Mouse (Mus musculus): Measurements from ENCODE around the gene Pip4p1. TPM values are rescaled to one million over a fixed set of nuclear protein-coding genes. Genes with fewer than 3 reads are reported as not detected.
"Not testable (repeated sequence)": the region's sequence is repeated elsewhere in the genome, so short reads cannot be mapped to it uniquely, and the experiment has no call there.

Pip4p1 gene
- polyA plus RNA-seq, 1 experiment from 2014 or later, result 67.3 TPM

DNA sequence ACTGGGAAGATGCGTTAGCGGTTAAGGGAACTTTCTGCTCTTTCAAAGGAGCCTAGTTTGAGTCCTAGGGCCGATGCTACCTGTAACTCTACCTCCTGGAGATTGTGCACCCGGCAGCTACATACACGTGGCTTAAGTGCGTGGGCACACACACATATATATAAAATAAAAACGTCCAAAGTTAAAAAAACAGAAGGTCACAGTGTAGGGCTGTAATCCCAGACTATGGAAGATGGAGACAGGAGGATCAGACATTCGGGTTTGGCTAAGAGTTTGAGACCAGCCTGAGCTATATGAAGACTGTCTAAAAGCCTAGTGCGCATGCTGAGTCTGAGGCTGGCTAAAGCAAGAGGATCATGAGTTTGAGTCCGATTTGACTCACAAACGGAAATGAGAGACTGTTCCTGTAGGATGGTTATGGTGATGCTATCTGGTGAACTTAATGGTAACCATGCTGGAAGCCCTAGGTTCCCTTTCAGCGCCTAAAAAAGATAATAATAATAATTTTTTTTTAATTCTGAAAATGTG, 901 bp upstream of the Pip4p1 start:
- Histone ChIP-seq H3K27me3 (no peaks in the 10 kb centered on the region), H3K4me1 (peaks cover 27% of the 10 kb centered on the region), H3K9me3 (no peaks in the 10 kb centered on the region), H3K4me2 (peak overlapping the region; percentile 89), H3K27ac (peak overlapping the region; percentile 93), H3K4me3 (replicated peaks) (peak overlapping the region; percentile 93), H3K9ac (peak overlapping the region; percentile 66), H3K36me3 (replicated peaks) (peaks cover 28% of the 10 kb centered on the region)
- 14% methylated on average over 12 of the region's 12 CpGs for WGBS
- ATAC-seq (ENCODE audit: low FRiP score), result no peak; the same call in 1 of the 2 replicates

DNA sequence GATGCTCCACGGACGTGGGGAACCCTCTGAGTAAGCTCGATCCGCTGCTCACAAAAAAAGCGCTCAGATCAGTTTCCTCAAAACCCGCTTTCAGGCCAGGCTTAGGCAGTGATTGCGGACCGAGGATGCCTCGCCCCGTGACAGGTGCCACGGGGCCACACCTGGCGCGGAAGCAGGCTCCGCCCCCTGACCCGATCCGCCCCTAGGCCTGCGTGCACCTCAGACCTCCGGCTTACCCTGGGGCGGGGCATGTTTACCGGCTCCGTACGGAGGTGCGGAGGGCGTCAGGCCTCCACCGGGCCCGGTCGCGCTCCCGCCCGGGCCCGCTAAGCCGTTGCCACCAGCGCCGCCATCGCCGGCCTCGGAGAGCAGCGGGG, 291 bp downstream of the Pip4p1 start:
- Histone ChIP-seq H3K4me2 (peak overlapping the region; percentile 89), H3K27me3 (no peaks in the 10 kb centered on the region), H3K4me1 (peaks cover 37% of the 10 kb centered on the region), H3K27ac (peak overlapping the region; percentile 85), H3K4me3 (replicated peaks) (peak overlapping the region; percentile 93), H3K9me3 (no peaks in the 10 kb centered on the region), H3K36me3 (replicated peaks) (peaks cover 34% of the 10 kb centered on the region), H3K9ac (peak overlapping the region; percentile 96)
- WGBS, result under 1% methylated on average over 38 of the region's 38 CpGs
- ATAC-seq (ENCODE audit: low FRiP score), result peak; percentile 55

DNA sequence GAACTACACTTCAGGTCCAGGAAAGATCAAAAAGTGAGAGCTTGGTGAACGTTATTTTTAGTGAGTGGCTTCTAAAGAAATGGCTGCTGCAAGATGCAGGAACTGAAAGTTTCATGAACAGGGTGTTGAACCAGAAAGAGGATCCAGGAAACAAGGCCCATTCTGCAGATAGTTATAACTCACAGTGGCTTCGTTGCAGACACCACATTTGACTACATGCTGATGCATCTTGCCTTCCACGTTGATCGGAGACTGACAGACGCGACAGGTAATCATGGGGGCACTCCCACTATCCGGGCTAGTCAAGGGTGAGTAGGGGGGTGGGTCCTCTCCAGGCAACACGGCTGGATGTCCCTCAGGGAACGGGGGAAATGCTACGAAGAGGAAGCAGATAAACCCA, 705 bp downstream of the Pip4p1 start:
- ATAC-seq (ENCODE audit: low FRiP score), result no peak

DNA sequence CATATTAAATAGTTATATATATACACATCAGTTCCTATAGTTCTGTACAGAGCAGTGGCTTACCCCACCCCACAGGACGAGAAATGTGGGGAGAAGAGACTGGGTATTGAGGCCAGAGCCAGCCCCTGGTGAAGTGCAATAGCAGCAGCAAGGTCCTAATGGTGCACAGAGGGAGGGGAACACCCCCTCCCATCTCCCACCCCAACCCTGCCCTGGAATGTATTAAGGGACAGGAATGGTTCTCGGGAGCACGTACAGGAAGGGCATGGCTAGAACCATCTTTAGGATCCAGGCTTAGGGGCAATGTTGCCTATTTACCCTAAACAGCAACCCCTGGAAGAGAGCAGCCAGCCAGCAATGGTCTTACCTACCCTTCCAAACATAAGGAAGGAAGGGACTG, 3.3 kb downstream of the Pip4p1 start:
- no peaks in the 10 kb centered on the region for H3K9me3 ChIP-seq
- no peak overlapping the region for H3K9ac ChIP-seq
- no peak overlapping the region for H3K27ac ChIP-seq
- peaks cover 34% of the 10 kb centered on the region for H3K36me3 ChIP-seq (replicated peaks)
- no peak overlapping the region for H3K4me2 ChIP-seq
- peaks cover 45% of the 10 kb centered on the region for H3K4me1 ChIP-seq
- no peak for ATAC-seq (ENCODE audit: low FRiP score)
- 77% methylated on average over 3 of the region's 3 CpGs for WGBS
- H3K4me3 ChIP-seq (replicated peaks), result no peak overlapping the region; the same call in 1 of the 2 replicates
- H3K27me3 ChIP-seq, result no peaks in the 10 kb centered on the region

More for the DNA sequence above, 705 bp downstream of the Pip4p1 start:
- no peaks in the 10 kb centered on the region for H3K9me3 ChIP-seq
- WGBS, result 24% methylated on average over 10 of the region's 10 CpGs
- peaks cover 37% of the 10 kb centered on the region for H3K4me1 ChIP-seq
- H3K4me2 ChIP-seq, result peak overlapping the region; percentile 89
- H3K36me3 ChIP-seq (replicated peaks), result peaks cover 34% of the 10 kb centered on the region
- no peaks in the 10 kb centered on the region for H3K27me3 ChIP-seq
- H3K9ac ChIP-seq, result peak overlapping the region; percentile 96
- H3K4me3 ChIP-seq (replicated peaks), result peak overlapping the region; percentile 93
- peak overlapping the region; percentile 85 for H3K27ac ChIP-seq

DNA sequence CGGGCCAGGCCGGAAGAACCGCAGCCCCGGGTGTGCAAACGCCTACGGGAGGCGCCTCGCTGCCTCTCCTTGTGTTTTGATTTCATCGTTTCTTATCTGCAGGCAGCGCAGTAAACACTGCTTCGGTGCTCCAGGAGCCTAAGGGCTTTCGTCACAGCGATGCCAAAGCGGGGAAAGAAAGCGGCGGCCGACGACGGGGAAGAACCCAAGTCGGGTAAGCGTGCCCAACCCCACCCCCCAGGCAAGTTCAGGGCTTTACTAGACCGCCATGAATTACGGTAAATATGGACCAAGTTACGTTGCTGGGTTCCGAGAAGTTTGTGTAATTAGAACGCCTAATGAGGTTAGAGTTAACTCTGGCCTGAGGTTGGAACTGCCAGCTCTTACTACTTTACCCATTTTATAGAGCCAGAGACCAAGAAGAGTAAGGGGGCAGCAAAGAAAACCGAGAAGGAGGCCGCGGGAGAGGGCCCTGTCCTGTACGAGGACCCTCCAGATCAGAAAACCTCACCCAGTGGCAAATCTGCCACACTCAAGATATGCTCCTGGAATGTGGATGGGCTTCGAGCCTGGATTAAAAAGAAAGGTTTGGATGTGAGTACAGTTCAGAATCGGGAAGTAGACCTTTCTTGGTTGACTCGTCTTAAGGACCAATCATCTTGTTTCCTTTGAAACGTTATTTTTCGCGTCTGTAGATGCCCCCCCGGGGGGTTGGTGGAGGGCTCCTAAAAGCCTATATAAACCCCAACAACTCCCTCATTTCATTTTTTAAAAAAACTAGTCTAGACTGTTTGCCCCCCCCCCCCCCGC, 5.3 kb downstream of the Pip4p1 start:
- Histone ChIP-seq H3K27ac (peak overlapping the region; percentile 93), H3K4me3 (replicated peaks) (peak overlapping the region; percentile 80), H3K4me2 (peak overlapping the region; percentile 73), H3K9me3 (no peaks in the 10 kb centered on the region), H3K27me3 (no peaks in the 10 kb centered on the region), H3K9ac (peak overlapping the region; percentile 86), H3K36me3 (replicated peaks) (peaks cover 42% of the 10 kb centered on the region), H3K4me1 (peaks cover 37% of the 10 kb centered on the region)
- ATAC-seq (ENCODE audit: low FRiP score), result peak; percentile 1; the same call in 1 of the 2 replicates
- WGBS, result 2% methylated on average over 38 of the region's 38 CpGs

DNA sequence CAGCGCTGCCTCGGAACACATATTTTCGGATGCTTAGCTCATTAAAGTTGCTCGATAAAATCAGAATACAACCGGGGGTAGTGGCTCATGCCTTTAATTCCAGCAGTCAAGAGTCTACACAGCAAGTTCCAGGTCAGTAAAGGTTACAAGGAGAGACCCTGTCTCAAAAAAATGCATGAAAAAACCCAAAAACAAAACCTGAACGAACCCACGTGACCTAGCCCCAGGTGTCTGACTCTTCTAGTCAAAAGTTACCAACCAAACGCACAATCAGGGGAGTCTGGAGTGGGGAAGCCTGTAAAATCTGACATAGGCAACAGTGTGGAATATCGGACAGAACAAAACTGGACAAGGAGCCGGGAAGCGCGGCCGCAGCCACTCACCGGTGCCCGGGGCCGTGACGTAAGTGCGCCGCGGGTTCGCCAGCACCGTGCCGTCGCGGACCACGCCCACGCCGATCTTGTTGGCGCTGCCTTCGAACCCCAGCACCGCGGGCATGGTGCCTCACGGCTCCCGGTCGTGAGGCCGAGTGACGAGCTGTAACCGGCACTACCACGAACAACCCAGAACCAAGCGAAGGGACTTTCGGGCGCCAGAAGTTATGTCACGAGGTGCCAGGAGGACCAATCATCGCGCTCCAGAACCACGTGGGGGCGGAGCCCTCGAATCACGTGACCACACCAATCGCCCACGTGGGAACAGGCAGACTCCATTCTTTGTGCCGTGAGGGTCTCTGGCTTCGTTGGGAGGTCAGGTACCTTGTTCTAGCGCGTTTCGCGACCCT, 6.2 kb downstream of the Pip4p1 start, which contains the start of the genes Osgep and Apex1:
Osgep (minus strand) TSS at position 613 of the 784 bp plus-strand sequence.
Apex1 (plus strand) TSS at position 688 of the 784 bp plus-strand sequence.
- no peaks in the 10 kb centered on the region for H3K27me3 ChIP-seq
- WGBS, result under 1% methylated on average over 57 of the region's 57 CpGs
- peak within 1 kb of the TSS; percentile 80 for H3K4me3 ChIP-seq (replicated peaks)
- no peaks in the 10 kb centered on the region for H3K9me3 ChIP-seq
- ATAC-seq (ENCODE audit: low FRiP score), result peak; percentile 97
- peak within 1 kb of the TSS; percentile 86 for H3K9ac ChIP-seq
- H3K36me3 ChIP-seq (replicated peaks), result peaks cover 45% of the 10 kb centered on the region
- peak within 1 kb of the TSS; percentile 93 for H3K27ac ChIP-seq
- H3K4me1 ChIP-seq, result peaks cover 30% of the 10 kb centered on the region
- H3K4me2 ChIP-seq, result peak within 1 kb of the TSS; percentile 73

DNA sequence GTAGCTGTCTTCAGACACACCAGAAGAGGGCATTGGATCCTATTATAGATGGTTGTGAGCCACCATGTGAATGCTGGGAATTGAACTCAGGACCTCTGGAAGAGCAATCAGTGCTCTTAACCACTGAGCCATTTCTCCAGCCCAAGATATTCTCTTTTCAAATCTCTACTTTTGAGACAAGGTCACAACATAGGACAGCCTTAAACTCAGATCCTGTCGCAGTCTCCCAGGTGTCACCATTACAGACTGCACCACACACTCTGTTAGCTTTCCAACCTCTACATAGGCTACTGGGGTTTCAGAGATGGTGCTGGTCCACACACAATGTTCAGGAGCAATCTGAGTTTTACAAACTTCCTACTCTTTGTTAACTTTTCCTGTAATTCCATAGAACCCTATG, 7.2 kb downstream of the Pip4p1 start:
- Histone ChIP-seq H3K36me3 (replicated peaks) (peaks cover 46% of the 10 kb centered on the region), H3K4me3 (replicated peaks) (peak overlapping the region; percentile 80), H3K4me1 (peaks cover 25% of the 10 kb centered on the region), H3K9ac (peak overlapping the region; percentile 86; the same call in 1 of the 2 replicates), H3K4me2 (peak overlapping the region; percentile 73)
- H3K27ac ChIP-seq; ATAC-seq (ENCODE audit: low FRiP score); H3K27me3 ChIP-seq; H3K9me3 ChIP-seq: not testable (repeated sequence)
- WGBS, result 83% methylated on average over 1 of the region's 1 CpGs

DNA sequence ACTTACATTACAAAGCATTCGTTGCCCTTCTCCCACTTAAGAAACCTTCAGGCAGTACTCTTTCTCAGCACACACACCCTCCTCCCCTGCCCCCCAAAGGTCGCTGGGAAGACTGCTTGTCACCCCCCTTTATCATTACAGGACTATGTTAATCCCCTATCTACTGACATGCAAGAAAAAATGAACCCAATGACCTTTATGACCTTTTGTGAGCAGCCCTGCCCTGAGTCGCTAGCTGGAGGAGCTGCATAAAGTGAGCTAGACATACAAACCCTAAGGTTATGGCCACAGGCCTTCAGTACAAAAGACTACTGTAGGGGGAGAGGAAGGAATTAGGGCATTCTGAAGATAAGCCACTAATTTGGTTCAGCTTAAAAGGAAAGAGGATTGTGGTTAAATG, 19.3 kb downstream of the Pip4p1 start:
- H3K27ac ChIP-seq, result no peak overlapping the region
- peaks cover 53% of the 10 kb centered on the region for H3K36me3 ChIP-seq (replicated peaks)
- no peak overlapping the region for H3K4me3 ChIP-seq (replicated peaks)
- no peak overlapping the region for H3K9ac ChIP-seq
- no peaks in the 10 kb centered on the region for H3K27me3 ChIP-seq
- no peak for ATAC-seq (ENCODE audit: low FRiP score)
- no peaks in the 10 kb centered on the region for H3K4me1 ChIP-seq
- H3K9me3 ChIP-seq, result no peaks in the 10 kb centered on the region
- H3K4me2 ChIP-seq, result no peak overlapping the region
- WGBS, result 54% methylated on average over 3 of the region's 3 CpGs

DNA sequence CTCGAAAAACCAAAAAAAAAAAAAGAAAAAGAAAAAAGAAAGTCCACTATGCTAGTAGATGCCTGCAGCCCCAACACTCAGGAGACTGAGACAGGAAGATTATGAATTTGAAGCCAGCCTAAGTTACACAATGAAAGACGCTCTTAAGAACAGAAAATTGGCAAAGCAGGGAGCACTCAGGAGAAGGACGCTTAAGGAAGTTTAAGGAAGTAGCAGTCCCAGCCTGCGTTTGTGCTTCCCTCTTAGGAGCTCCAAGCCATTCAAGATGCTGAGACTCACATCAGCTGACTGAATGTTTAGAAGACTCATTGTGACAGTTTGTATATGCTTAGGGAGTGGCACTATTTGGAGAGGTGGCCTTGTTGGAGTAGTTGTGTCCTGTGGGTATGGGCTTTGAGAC, 22.5 kb downstream of the Pip4p1 start:
- Histone ChIP-seq H3K9me3 (no peaks in the 10 kb centered on the region), H3K4me1 (peaks cover 5% of the 10 kb centered on the region), H3K9ac (no peak overlapping the region), H3K4me3 (replicated peaks) (no peak overlapping the region), H3K36me3 (replicated peaks) (peaks cover 23% of the 10 kb centered on the region), H3K27ac (no peak overlapping the region), H3K27me3 (no peaks in the 10 kb centered on the region), H3K4me2 (no peak overlapping the region)
- ATAC-seq (ENCODE audit: low FRiP score), result no peak
- 79% methylated on average over 4 of the region's 4 CpGs for WGBS

DNA sequence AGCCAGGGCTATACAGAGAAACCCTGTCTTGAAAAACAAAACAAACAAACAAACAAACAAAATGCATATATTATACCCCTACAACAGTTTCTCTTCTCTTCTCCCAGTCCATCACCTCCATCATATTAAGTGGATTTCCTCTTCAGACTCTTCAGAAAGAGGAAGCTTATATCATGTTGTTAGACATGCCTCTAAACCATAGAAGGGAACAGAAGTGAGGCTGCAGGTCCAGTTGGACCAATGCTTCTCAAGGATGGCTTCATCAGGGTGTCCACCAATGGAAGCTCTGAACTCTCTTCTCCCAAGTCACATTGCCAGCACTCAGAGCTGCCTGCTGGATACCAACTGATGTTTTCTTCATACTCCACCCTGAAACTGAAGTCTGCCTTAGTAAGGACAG, 25.3 kb downstream of the Pip4p1 start:
- not testable (repeated sequence) for H3K9ac ChIP-seq; H3K4me2 ChIP-seq; H3K36me3 ChIP-seq (replicated peaks); ATAC-seq (ENCODE audit: low FRiP score); H3K4me1 ChIP-seq; H3K27ac ChIP-seq; H3K27me3 ChIP-seq; H3K4me3 ChIP-seq (replicated peaks); H3K9me3 ChIP-seq

DNA sequence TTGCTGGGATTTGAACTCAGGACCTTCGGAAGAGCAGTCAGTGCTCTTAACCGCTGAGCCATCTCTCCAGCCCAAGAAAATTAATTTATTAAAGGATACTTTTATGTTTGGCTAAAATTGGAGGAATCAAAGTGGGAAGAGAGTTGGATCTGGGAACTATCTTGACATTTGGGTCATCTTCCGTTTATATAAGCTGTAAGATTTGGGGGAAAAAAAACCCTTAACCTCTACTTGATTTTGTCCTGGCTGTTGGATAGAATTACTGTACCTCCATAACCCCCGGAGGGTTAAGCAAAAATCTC, 25.9 kb downstream of the Pip4p1 start:
- H3K27ac ChIP-seq, result no peak overlapping the region
- H3K4me1 ChIP-seq, result peaks cover 5% of the 10 kb centered on the region
- H3K27me3 ChIP-seq, result no peaks in the 10 kb centered on the region
- no peak overlapping the region for H3K4me3 ChIP-seq (replicated peaks)
- H3K36me3 ChIP-seq (replicated peaks), result no peaks in the 10 kb centered on the region
- no peak overlapping the region for H3K9ac ChIP-seq
- 83% methylated on average over 4 of the region's 4 CpGs for WGBS
- no peaks in the 10 kb centered on the region for H3K9me3 ChIP-seq
- H3K4me2 ChIP-seq, result no peak overlapping the region
- ATAC-seq (ENCODE audit: low FRiP score), result no peak
